Mouse (Mus musculus): ENCODE measurements at regions not wholly inside any gene's neighbourhood (a gene's known extent, or its start where the extent isn't known, plus 50 kb on each side); places are given as distances from the start of the nearest gene placed in this dataset.

- DNase-seq (ENCODE audit: low spot score in 2 of 2) = peak; percentile 7 to 15
- intact Hi-C loops (cut with DNase I) = no loop called here
These were observed 51.8 kb downstream of the Gm9376 start for GRCm38 (mm10) chr14:118318524-118318923.

- intact Hi-C loops (cut with DNase I) = no loop called here
- peak in 1 of 2 experiments; percentile 13 for DNase-seq (ENCODE audit: low spot score in 2 of 2)
These were observed 53.3 kb downstream of the Gm9376 start for GRCm38 (mm10) chr14:118320101-118320500.

DNA sequence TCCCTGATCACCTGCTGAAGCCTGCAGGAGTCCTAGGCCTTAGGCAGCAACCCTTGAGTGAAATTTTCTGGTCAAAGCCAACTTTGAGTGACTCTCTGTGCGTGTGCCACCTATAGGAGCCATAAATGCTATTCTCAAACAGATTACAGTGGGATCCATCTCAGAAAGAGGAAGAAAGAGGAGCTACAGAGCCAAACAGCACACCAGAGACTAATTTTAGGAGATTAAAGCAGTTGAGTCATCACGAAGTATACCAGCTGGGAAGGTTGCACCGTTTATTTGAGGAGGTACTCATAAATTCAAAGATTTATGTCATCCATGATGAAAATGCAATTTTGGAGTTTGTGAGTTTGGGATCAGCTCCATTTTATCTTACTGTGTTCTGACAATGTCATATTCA is 54.3 kb downstream of the Gm9376 start:
- peak in 1 of 2 experiments; percentile 4 for DNase-seq (ENCODE audit: low spot score in 2 of 2)
- intact Hi-C loops (cut with DNase I) = no loop called here

DNA sequence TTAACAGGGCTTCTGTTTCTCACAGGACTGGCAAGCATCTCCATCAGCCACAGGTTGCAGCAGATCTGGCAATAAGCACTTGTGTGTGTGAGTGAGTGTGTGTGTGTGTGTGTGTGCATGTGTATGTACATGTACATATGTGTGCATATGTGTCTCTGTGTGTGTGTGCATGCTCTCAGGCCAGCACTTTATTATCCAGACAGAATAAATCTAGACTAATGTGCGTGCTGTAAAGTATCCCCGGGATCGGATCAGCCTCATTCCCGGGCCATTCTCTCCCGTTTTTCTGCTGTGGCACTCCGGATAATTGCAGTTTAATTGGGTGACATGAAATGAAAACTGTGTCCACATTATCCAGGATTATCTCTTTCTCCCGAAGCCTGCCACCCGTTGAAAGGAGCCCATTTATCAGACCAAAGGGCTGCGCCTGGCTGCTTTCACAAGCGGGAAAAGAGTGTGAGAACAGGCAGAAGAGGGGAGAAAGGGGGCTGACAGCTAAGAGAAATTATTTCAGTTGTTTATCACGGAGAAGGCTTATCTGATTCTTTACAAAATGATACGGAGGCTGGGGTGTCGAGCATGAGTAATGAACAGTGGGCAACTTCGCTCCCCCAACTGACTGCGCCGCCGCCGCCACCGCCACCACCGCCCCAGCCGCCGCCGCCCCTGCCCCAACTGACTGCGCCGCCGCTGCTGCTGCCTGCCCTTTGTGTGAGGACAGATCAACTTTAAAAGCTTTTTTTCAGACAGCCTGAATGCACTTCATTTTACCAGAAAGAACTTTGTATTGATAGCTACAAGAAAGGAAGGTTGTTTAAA is 55.5 kb downstream of the Gm9376 start:
- intact Hi-C loops (cut with DNase I) = no loop called here
- no peak for DNase-seq (ENCODE audit: low spot score in 2 of 2)

GRCm38 (mm10) chr14:118322865-118323264 is 56.1 kb downstream of the Gm9376 start:
- no peak for DNase-seq (ENCODE audit: low spot score in 2 of 2)
- intact Hi-C loops (cut with DNase I) = no loop called here

- intact Hi-C loops (cut with DNase I) = no loop called here
- DNase-seq (ENCODE audit: low spot score in 2 of 2) = no peak
These were observed 71.3 kb downstream of the Gm9376 start for GRCm38 (mm10) chr14:118338071-118338470.

DNA sequence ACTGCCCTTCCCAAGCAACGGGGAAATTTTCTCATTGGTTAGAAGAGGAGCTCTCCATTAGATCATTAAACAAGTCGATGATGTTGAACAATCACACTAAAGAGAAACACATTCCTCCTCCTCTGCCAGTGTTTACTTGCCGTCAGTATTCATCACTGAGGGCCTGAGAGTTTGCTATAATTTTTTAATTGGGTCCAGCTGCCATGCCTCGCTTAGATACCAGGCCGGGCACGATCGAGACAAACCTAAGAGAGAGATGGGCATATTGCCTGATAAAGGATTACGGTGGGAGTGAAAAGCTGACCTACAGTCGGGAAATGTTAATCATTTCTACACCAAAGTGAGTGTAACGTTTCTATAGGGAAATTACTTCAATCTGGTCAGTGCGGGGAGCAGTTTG is 96.2 kb downstream of the Gm9376 start:
- intact Hi-C loops (cut with DNase I) = no loop called here
- no peak for DNase-seq (ENCODE audit: low spot score in 2 of 2)

DNA sequence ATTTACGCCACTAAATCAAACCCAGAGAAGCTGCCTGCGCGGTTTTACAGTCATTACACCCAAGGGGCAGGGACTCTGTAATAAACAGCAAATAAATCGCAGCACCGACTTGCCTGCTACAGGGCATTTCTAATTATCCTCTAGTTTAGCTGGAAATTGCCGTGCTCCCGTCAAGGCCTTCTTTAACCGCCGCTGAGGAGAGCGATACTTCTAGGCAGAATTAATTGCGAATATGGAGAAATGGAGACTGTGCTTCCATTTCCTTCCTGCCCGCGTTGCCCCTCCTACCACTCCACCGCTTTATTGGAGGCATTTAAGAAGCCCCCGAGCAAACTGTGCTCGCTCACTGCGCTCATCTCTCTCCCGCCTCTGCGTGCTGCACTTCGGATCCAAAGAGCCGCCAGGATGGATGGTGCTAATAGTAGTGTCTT is 96.6 kb downstream of the Gm9376 start:
- intact Hi-C loops (cut with DNase I) = no loop called here
- DNase-seq (ENCODE audit: low spot score in 2 of 2) = no peak

DNA sequence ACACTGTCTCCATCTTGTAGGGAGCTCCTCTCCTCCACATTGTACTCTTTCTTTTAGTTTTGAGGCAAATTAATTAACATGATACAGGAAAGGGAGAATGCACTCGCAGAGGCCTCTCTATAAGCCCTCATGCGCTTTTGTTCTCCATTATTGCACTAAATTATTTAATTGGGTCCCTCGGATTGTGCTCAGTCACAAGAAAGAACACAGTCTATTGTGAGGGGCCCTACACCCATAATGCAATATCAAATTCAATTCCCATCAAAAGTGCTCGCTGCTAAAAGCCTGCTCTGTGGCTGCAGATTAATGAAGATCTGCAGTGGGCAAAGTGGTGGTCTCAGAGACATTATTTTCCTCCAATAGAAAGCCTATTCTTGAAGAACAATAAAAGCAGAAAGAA is 99.8 kb downstream of the Gm9376 start:
- intact Hi-C loops (cut with DNase I) = no loop called here
- DNase-seq (ENCODE audit: low spot score in 2 of 2) = no peak

DNA sequence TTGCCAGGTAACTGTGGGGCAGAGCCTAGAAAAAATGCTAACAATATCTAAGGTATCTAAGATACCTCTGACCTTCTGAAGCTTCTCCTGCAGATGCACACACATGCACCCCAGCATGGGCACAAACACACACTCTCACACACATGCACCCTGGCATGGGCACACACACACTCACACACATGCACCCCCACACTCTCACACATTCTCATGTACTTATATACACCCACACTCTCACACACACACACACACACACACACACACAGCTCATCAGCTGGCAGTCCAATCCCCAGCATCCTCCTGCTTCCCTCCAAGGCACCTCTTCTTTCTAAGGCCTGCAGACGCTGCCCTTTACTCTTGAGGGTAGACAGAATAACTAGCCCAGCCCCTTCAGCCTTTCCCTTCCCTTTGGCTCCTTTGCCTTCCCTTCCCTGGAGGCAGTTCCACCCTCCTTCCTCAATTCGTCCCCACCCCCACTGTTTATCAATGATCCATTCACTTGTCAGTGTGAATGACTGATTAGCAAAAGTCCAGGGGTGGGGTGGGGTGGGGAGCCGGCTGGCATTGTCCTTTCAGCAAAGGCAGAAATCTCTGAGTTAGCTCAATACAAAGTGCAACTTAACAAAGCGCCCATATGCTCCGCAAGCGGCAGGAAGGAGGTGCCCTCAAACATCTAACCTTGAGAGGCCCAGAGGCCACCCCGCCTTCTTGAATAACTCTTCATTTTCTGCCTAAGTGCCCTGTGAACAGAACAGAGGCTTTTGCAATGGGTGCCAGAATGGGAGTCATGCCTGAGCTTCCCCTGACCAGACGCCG is 102.1 kb downstream of the Gm9376 start:
- intact Hi-C loops (cut with DNase I) = no loop called here

DNA sequence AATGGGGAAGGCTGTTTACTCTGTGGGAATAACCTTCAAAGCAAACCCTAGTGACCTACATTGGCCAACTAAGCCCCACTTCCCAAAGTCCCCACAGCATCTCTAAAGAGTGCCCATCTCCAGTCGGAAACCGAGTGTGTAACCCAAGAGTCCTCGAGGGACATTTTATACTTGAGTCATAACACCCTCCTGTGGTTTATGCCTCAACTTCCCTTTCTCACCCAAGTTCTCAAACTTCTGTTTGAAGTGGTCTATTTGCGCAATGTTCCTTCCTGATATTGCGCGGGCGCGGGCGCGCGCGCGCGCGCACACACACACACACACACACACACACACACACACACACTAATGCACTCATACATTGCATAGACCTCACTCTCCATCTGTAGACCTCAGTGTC is 104.6 kb downstream of the Gm9376 start:
- no peak for DNase-seq (ENCODE audit: low spot score in 2 of 2)
- intact Hi-C loops (cut with DNase I) = no loop called here

More for the DNA sequence above, 102.1 kb downstream of the Gm9376 start:
- no peak for DNase-seq (ENCODE audit: low spot score in 2 of 2)

DNA sequence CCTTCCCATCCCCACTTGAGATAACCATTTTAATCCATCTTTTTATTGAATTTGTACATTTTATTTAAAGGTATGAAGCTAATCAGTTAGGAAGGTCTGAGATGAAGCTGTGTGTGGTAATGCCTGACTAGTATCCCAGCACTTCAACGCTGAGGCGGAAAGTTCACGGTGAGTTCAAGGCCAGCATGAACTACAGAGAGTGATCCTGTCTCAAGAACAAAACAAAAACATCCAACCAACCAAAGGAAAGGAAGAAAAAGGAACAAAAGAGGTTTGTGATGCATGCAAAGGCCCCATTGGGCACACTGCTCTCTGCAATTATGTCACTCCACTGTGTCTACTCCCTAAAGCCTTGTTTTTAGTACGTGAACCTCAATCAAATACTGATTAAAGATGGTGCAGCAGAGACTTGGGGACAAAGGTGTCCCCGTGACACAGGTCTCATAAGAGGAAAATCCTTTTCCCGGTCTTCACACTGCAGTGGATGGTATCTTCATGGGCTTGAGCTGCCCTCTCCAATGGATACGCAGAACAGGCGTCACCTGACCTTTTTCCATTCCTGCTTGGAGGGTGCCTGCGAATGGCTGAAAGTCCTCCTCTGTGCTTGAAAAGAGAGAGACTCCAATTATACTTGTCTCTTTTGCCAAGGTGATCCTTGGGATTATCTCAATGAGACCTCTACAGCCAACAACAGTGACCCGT is 108.2 kb downstream of the Gm9376 start:
- intact Hi-C loops (cut with DNase I) = no loop called here
- DNase-seq (ENCODE audit: low spot score in 2 of 2) = no peak

GRCm38 (mm10) chr14:118375641-118376040 is 108.9 kb downstream of the Gm9376 start:
- no peak for DNase-seq (ENCODE audit: low spot score in 2 of 2)
- intact Hi-C loops (cut with DNase I) = no loop called here

GRCm38 (mm10) chr14:118379624-118380023 is 112.9 kb downstream of the Gm9376 start:
- DNase-seq (ENCODE audit: low spot score in 2 of 2) = no peak
- intact Hi-C loops (cut with DNase I) = no loop called here

- intact Hi-C loops (cut with DNase I) = no loop called here
- DNase-seq (ENCODE audit: low spot score in 2 of 2) = no peak
These were observed 118.8 kb downstream of the Gm9376 start for GRCm38 (mm10) chr14:118385529-118385932.

DNA sequence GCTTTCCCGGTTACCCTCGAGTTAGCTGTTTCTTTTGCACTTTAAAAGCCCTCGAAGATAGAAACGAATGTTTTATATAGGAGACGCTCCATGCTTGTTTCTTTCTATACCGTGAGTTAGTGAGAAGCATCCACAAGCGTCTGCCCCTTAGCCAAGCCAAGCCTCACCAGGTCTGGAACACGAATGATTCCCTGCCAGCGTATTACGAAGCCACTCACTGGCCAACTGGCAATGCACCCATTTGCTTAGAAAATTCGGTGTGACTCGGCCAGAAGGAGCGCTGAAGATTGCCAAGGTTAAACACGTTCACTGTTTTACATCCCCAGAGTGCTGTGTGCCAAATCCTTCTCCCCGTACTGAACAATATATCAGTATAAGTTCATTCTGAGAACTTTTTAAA is 121.3 kb downstream of the Gm9376 start:
- no peak for DNase-seq (ENCODE audit: low spot score in 2 of 2)
- intact Hi-C loops (cut with DNase I) = no loop called here

GRCm38 (mm10) chr14:118390790-118391189 is 124.0 kb downstream of the Gm9376 start:
- DNase-seq (ENCODE audit: low spot score in 2 of 2) = no peak
- intact Hi-C loops (cut with DNase I) = no loop called here

- intact Hi-C loops (cut with DNase I) = no loop called here
These were observed 124.8 kb downstream of the Gm9376 start for GRCm38 (mm10) chr14:118391561-118391960.

DNA sequence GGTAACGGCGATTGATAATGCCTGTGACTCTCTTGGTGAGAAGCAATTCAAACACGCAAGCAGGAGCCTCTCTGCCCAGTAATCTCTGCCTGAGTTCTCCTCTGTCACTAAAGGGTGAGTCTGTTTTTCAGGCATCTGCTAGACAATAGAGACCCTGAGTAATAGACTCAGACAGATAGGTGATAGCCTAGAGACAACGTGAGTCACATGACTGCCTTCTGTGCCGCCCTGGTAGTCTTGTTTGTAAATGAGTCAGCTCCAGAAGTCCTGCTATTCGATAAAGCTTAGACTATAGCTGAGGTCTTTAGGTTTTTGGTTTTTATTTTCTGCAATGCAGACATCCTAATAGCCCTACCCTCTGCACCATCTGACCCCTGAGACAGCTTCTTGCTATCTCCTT is 126.9 kb downstream of the Gm9376 start:
- intact Hi-C loops (cut with DNase I) = no loop called here
- no peak for DNase-seq (ENCODE audit: low spot score in 2 of 2)

More at GRCm38 (mm10) chr14:118391561-118391960, 124.8 kb downstream of the Gm9376 start:
- no peak for DNase-seq (ENCODE audit: low spot score in 2 of 2)

GRCm38 (mm10) chr14:118414275-118414674 is 147.5 kb downstream of the Gm9376 start:
- DNase-seq (ENCODE audit: low spot score in 2 of 2) = no peak
- intact Hi-C loops (cut with DNase I) = no loop called here
